Mouse (Mus musculus): ENCODE results near the gene Fezf2. TPM values are rescaled to one million over a fixed set of nuclear protein-coding genes. Genes with fewer than 3 reads are reported as not detected.

Gene Fezf2
- total and polyA plus RNA-seq, 2 experiments from 2014 or later, result 0.52 TPM; not detected in 1

DNA sequence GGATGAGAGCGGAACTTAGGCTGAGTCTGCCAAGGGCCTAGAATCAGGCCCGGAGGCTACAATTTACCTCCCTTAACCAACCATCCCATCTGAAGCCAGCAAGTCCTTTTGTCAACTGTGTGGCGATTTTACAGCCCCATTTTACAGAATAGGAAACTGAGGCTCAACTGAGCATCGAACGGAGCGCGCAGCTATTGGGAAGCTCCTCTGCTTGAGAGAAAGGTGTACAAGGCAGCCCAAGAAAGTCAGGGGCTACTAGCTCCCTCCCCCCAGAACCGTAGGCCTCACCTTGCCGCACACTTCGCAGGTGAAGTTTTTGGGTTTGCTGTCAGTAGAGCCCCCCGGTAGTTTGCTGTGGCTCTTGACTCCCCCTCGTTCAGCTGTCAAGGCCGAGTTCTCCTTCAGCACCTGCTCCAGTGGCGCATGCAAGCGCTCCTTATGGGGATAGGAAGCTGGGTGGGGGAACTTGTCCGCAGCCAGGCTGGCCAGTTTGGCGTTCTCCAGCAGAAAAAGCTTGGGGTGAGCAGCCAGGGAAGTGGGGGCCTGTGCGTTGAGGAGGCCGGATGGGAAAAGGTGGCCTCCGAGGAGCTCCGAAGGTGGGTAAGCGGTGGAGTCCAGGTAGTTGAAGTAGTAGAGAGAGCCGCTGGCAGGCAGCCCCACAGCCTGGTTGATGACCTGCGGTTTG lies 3.8 kb downstream of the Fezf2 start:
- Histone ChIP-seq H3K36me3 (ENCODE audit: insufficient read depth, low read length) (no peaks in the 10 kb centered on the region), H3K9ac (replicated peaks; ENCODE audit: low read length) (no peak overlapping the region), H3K9me3 (ENCODE audit: low read length) (no peaks in the 10 kb centered on the region), H3K4me1 (ENCODE audit: insufficient read depth, low read length) (no peaks in the 10 kb centered on the region), H3K27ac (no peak overlapping the region), H3K27me3 (ENCODE audit: insufficient read depth, low read length) (peaks cover 85% of the 10 kb centered on the region), H3K4me2 (ENCODE audit: low read depth, low read length) (peak overlapping the region; percentile 31; the same call in 1 of the 2 replicates), H3K4me3 (ENCODE audit: low read length) (no peak overlapping the region; the same call in 1 of the 2 replicates)
- no peak for DNase-seq (ENCODE audit: low spot score)
- WGBS, result 3% methylated on average over 24 of the region's 24 CpGs
- no peak for ATAC-seq
- no peak for TF ChIP-seq CTCF (IDR thresholded peaks at IDR 0.05; ENCODE audit: low read depth)

DNA sequence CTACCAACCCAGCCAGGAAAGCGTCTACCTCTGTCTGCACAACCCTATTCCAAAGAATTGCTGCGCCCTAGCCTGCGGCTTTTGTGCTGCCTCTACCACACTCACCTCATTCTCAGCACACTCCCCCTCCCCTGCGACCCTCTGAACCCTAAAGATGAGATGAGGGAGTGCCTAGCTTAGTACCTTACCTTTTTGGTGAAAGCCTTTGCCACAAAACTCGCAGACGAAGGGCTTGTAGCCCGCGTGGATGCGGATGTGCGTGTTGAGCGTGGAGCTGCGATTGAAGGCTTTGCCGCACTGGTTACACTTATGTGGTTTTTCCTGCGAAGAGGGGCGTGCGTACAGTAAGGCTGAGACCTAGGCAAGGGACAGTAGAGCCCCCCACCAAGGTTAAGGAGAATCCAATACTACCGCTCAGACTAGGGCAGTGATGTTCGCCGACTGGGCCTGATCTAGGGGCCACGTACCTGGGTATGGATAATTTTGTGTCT lies 4.5 kb downstream of the Fezf2 start:
- Histone ChIP-seq H3K27ac (no peak overlapping the region), H3K36me3 (ENCODE audit: insufficient read depth, low read length) (no peaks in the 10 kb centered on the region), H3K4me2 (ENCODE audit: low read depth, low read length) (no peak overlapping the region), H3K4me3 (ENCODE audit: low read length) (no peak overlapping the region), H3K9me3 (ENCODE audit: low read length) (no peaks in the 10 kb centered on the region), H3K4me1 (ENCODE audit: insufficient read depth, low read length) (no peaks in the 10 kb centered on the region), H3K27me3 (ENCODE audit: insufficient read depth, low read length) (peaks cover 83% of the 10 kb centered on the region), H3K9ac (replicated peaks; ENCODE audit: low read length) (no peak overlapping the region)
- no peak for DNase-seq (ENCODE audit: low spot score)
- 2% methylated on average over 20 of the region's 20 CpGs for WGBS
- ATAC-seq, result no peak
- no peak for TF ChIP-seq CTCF (IDR thresholded peaks at IDR 0.05; ENCODE audit: low read depth)

- H3K36me3 ChIP-seq (ENCODE audit: insufficient read depth, low read length), result no peaks in the 10 kb centered on the region
- no peak overlapping the region for H3K27ac ChIP-seq
- no peaks in the 10 kb centered on the region for H3K9me3 ChIP-seq (ENCODE audit: low read length)
- TF ChIP-seq CTCF (IDR thresholded peaks at IDR 0.05; ENCODE audit: low read depth), result no peak
- peaks cover 4% of the 10 kb centered on the region; the same call in 1 of the 2 replicates for H3K4me1 ChIP-seq (ENCODE audit: insufficient read depth, low read length)
- ATAC-seq, result no peak
- 5% methylated on average over 23 of the region's 23 CpGs for WGBS
- DNase-seq (ENCODE audit: low spot score), result no peak
- H3K9ac ChIP-seq (replicated peaks; ENCODE audit: low read length), result no peak overlapping the region
- H3K4me2 ChIP-seq (ENCODE audit: low read depth, low read length), result no peak overlapping the region
- no peak overlapping the region for H3K4me3 ChIP-seq (ENCODE audit: low read length)
- H3K27me3 ChIP-seq (ENCODE audit: insufficient read depth, low read length), result peaks cover 74% of the 10 kb centered on the region
Observed at GRCm38 (mm10) chr14:12342458-12343131, 5.4 kb downstream of the Fezf2 start.

GRCm38 (mm10) chr14:12341789-12342457 lies 6.1 kb downstream of the Fezf2 start:
- Histone ChIP-seq H3K27ac (no peak overlapping the region), H3K9ac (replicated peaks; ENCODE audit: low read length) (no peak overlapping the region), H3K4me2 (ENCODE audit: low read depth, low read length) (no peak overlapping the region), H3K9me3 (ENCODE audit: low read length) (no peaks in the 10 kb centered on the region), H3K27me3 (ENCODE audit: insufficient read depth, low read length) (peaks cover 74% of the 10 kb centered on the region), H3K4me3 (ENCODE audit: low read length) (no peak overlapping the region), H3K36me3 (ENCODE audit: insufficient read depth, low read length) (no peaks in the 10 kb centered on the region), H3K4me1 (ENCODE audit: insufficient read depth, low read length) (peaks cover 4% of the 10 kb centered on the region; the same call in 1 of the 2 replicates)
- TF ChIP-seq CTCF (IDR thresholded peaks at IDR 0.05; ENCODE audit: low read depth), result no peak
- DNase-seq (ENCODE audit: low spot score), result no peak
- no peak for ATAC-seq
- WGBS, result 4% methylated on average over 24 of the region's 24 CpGs

- peaks cover 4% of the 10 kb centered on the region; the same call in 1 of the 2 replicates for H3K4me1 ChIP-seq (ENCODE audit: insufficient read depth, low read length)
- ATAC-seq, result no peak
- H3K4me2 ChIP-seq (ENCODE audit: low read depth, low read length), result 0 out of 2 replicates have a peak overlapping the region, but pooled peaks have one; percentile 3
- peaks cover 74% of the 10 kb centered on the region for H3K27me3 ChIP-seq (ENCODE audit: insufficient read depth, low read length)
- no peaks in the 10 kb centered on the region for H3K36me3 ChIP-seq (ENCODE audit: insufficient read depth, low read length)
- no peak for TF ChIP-seq CTCF (IDR thresholded peaks at IDR 0.05; ENCODE audit: low read depth)
- H3K27ac ChIP-seq, result no peak overlapping the region
- peak overlapping the region; percentile 14; the same call in 1 of the 2 replicates for H3K4me3 ChIP-seq (ENCODE audit: low read length)
- WGBS, result 1% methylated on average over 42 of the region's 42 CpGs
- no peak overlapping the region for H3K9ac ChIP-seq (replicated peaks; ENCODE audit: low read length)
- no peak for DNase-seq (ENCODE audit: low spot score)
- no peaks in the 10 kb centered on the region for H3K9me3 ChIP-seq (ENCODE audit: low read length)
Observed at GRCm38 (mm10) chr14:12341075-12341788, 6.8 kb downstream of the Fezf2 start.
